Mouse (Mus musculus) heart, embryonic 16.5 days (tissue): Measurements from ENCODE around the gene Robo2. TPM values are rescaled to one million over a fixed set of nuclear protein-coding genes. Genes with fewer than 3 reads are reported as not detected.

Experiments used
- ATAC-seq: fragments of 200-750 bp; cut with Nextera tagmentation; replicated peaks from 2 replicates; pipeline ENCODE4 v1.8.0; 2017; ENCODE audit warnings: moderate number of reproducible peaks; ENCODE audit not compliant: insufficient read depth, low FRiP score; ENCODE audit errors: extremely low read depth
- H3K27ac ChIP-seq: fragments of 300-500 bp; sonication (generic); 2 replicates; pipeline ENCODE4 v1.5.1; 2014; ENCODE audit warnings: mild to moderate bottlenecking, low read length, control low read depth, moderate library complexity
- H3K27me3 ChIP-seq: fragments of 300-500 bp; sonication (generic); 2 replicates; pipeline ENCODE4 v1.6.1; 2014; ENCODE audit warnings: low read length, mixed read lengths; ENCODE audit not compliant: control insufficient read depth, insufficient read depth
- H3K36me3 ChIP-seq: fragments of 300-500 bp; sonication (generic); 2 replicates; pipeline ENCODE4 v1.6.1; 2014; ENCODE audit not compliant: control insufficient read depth, insufficient read depth
- H3K4me1 ChIP-seq: fragments of 300-500 bp; sonication (generic); 2 replicates; pipeline ENCODE4 v1.6.1; 2014; ENCODE audit warnings: low read length, mixed read lengths; ENCODE audit not compliant: control insufficient read depth, insufficient read depth
- H3K4me2 ChIP-seq: fragments of 300-500 bp; sonication (generic); 2 replicates; pipeline ENCODE4 v1.6.1; 2014; ENCODE audit warnings: low read depth, mild to moderate bottlenecking, control low read depth, low read length
- H3K4me3 ChIP-seq: fragments of 300-500 bp; sonication (generic); 2 replicates; pipeline ENCODE4 v1.5.1; 2014; ENCODE audit warnings: mild to moderate bottlenecking, control low read depth, low read length
- H3K9ac ChIP-seq: fragments of 300-500 bp; sonication (generic); 2 replicates; pipeline ENCODE4 v1.6.1; 2014; ENCODE audit warnings: low read length, control low read depth
- H3K9me3 ChIP-seq: fragments of 300-500 bp; sonication (generic); replicated peaks from 2 replicates; pipeline ENCODE4 v1.6.1; 2016; ENCODE audit warnings: low read length; ENCODE audit not compliant: control insufficient read depth
- WGBS: fragments of 180-500 bp; shearing (Covaris S2); extraction: QIAGEN DNeasy Blood & Tissue Kit; methylation state at CpG from one replicate; pipeline ENCODE4 v1.1.7; 2014; 5-methylcytosine and 5-hydroxymethylcytosine counted together
- polyA plus RNA-seq: library from polyadenylated mRNA; unstranded; fragments of >200 nt; fragmentation: Nextera tagmentation; extraction: Ambion mirVana; gene quantifications from 2 replicates; pipeline ENCODE4 v1.2.1, GENCODE M21; 2015

Gene Robo2
- polyA plus RNA-seq, 1 experiment from 2014 or later, result 4.4 TPM

DNA sequence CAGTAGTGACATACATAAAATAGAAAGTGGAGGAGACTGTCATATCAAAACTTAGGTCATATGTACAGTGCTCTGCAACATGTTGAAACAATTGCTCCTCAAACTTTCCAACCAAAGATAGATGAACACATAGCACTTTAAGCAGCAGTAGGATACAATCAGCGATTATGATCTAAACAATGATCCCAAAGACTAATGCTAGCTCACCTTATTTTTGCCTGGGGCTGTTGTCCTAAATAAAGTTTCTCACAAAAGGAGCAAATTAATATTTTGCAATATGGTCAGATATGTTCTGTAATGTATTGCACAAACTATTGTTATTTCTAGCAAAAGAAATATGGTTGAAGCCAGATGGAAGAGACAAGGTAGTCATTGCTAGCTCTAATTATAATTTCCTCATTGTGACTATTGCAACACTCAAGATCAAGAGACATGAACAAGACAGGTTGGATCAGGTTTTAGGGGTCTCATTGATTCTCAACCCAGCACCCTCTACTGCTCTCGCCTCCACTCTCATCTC is 174.2 kb downstream of the Robo2 start:
- no peak overlapping the region for H3K4me3 ChIP-seq
- no peak overlapping the region for H3K9ac ChIP-seq
- no peak overlapping the region for H3K4me2 ChIP-seq
- H3K36me3 ChIP-seq, result no peaks in the 10 kb centered on the region
- H3K4me1 ChIP-seq, result no peaks in the 10 kb centered on the region
- ATAC-seq, result no peak
- no peaks in the 10 kb centered on the region for H3K9me3 ChIP-seq
- no peaks in the 10 kb centered on the region for H3K27me3 ChIP-seq
- WGBS, result 79% methylated on average over 2 of the region's 2 CpGs
- no peak overlapping the region for H3K27ac ChIP-seq

GRCm38 (mm10) chr16:74234393-74235059 is 177.1 kb downstream of the Robo2 start:
- WGBS, result 76% methylated on average over 6 of the region's 6 CpGs
- H3K27me3 ChIP-seq, result no peaks in the 10 kb centered on the region
- H3K27ac ChIP-seq, result no peak overlapping the region
- no peak overlapping the region for H3K4me2 ChIP-seq
- H3K9me3 ChIP-seq, result no peaks in the 10 kb centered on the region
- H3K9ac ChIP-seq, result no peak overlapping the region
- no peak for ATAC-seq
- no peaks in the 10 kb centered on the region for H3K4me1 ChIP-seq
- no peaks in the 10 kb centered on the region for H3K36me3 ChIP-seq
- H3K4me3 ChIP-seq, result no peak overlapping the region

DNA sequence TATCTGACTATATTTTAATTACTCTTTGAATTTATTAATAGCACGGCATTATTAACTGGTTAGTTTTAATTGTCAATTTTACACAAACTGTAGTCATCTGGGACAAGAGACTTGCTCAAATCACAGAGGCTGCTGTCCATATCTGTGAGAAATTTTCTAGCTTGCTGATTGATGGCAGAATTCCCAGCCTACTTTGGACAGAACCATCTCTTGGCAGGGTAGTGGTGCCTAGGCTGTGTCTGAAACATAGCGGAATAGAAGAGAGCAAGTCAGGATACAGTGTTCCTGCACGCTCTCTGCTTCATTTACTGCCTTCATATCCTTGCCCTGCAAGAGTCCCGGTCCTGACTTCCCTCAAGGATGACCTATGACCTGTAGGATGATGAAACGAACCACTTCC is 178.0 kb downstream of the Robo2 start:
- Histone ChIP-seq H3K36me3 (no peaks in the 10 kb centered on the region), H3K27me3 (no peaks in the 10 kb centered on the region), H3K9me3 (no peaks in the 10 kb centered on the region), H3K9ac (no peak overlapping the region), H3K4me3 (no peak overlapping the region), H3K4me2 (no peak overlapping the region), H3K4me1 (no peaks in the 10 kb centered on the region), H3K27ac (no peak overlapping the region)
- 73% methylated on average over 5 of the region's 5 CpGs for WGBS
- ATAC-seq, result no peak

- ATAC-seq, result no peak
- Histone ChIP-seq H3K27me3 (no peaks in the 10 kb centered on the region), H3K9me3 (no peaks in the 10 kb centered on the region; the same call in 1 of the 2 replicates), H3K36me3 (no peaks in the 10 kb centered on the region), H3K4me2 (no peak overlapping the region), H3K4me3 (no peak overlapping the region), H3K27ac (no peak overlapping the region), H3K4me1 (no peaks in the 10 kb centered on the region), H3K9ac (no peak overlapping the region)
These were observed 184.3 kb downstream of the Robo2 start for GRCm38 (mm10) chr16:74227285-74227684.

DNA sequence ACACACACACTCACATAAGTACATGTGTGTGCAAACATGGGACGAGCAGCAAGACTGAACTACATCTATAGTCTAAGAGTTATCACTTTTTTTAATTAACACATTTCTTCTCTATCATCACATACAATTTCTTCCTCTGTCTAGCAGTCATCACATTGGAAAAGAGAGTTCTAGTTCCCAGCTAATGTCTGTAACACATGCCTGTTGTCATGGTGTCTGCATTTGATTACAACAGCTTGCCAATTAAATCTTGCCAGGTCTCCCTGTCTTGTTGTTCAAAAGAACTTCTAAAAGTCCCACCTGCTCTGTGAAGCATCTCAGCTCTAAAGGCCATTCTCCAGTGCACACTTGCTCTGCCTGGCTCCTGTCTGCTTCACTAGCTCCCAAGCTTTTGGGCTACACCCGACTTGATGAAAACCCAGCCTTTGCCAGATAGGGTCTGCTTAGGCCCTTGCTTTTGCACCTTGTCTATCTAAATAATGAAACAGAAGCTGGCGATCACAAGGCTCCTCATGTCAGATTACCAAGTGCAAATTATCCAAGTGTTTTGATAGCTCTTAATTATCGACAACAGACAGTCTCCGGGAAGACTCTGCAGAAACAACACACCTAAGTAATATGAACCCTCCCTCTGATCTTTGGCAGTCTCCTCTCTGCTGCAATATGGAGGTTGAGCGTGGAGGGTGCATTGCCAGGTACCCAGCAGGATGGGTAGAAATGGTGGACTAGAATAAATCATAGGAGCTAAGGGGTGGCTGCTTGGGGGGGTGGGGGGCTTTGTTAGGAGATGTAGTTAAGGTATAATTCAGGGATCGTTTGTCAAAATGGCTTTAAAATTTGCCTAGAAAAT is 186.0 kb downstream of the Robo2 start:
- no peak overlapping the region for H3K4me2 ChIP-seq
- no peaks in the 10 kb centered on the region; the same call in 1 of the 2 replicates for H3K9me3 ChIP-seq
- H3K27ac ChIP-seq, result no peak overlapping the region
- H3K9ac ChIP-seq, result no peak overlapping the region
- no peaks in the 10 kb centered on the region for H3K36me3 ChIP-seq
- no peaks in the 10 kb centered on the region for H3K4me1 ChIP-seq
- H3K27me3 ChIP-seq, result no peaks in the 10 kb centered on the region
- H3K4me3 ChIP-seq, result no peak overlapping the region
- WGBS, result 66% methylated on average over 7 of the region's 7 CpGs
- no peak for ATAC-seq

DNA sequence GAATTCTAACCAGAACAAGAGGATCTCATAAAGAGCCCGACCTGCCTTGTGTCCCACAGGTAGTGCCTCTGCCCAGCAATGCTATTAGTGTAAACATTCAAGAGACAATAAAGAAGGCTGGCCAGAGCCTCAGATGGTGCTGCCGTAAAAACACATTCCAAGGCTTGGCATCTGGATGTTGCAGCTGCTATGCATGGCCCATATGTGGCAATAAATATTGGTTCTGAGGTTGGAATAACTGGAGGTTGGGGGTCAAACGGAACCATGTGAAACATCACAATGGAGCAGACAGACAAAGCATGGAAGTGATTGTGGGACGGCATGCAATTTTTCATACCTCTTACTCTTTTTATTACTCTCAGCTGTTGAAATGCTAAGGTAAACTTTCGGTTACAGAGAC is 189.1 kb downstream of the Robo2 start:
- no peak overlapping the region for H3K4me3 ChIP-seq
- 76% methylated on average over 5 of the region's 5 CpGs for WGBS
- no peak for ATAC-seq
- no peak overlapping the region for H3K27ac ChIP-seq
- H3K9me3 ChIP-seq, result no peaks in the 10 kb centered on the region; the same call in 1 of the 2 replicates
- no peak overlapping the region for H3K4me2 ChIP-seq
- H3K9ac ChIP-seq, result no peak overlapping the region
- no peaks in the 10 kb centered on the region for H3K4me1 ChIP-seq
- no peaks in the 10 kb centered on the region for H3K27me3 ChIP-seq
- H3K36me3 ChIP-seq, result no peaks in the 10 kb centered on the region

DNA sequence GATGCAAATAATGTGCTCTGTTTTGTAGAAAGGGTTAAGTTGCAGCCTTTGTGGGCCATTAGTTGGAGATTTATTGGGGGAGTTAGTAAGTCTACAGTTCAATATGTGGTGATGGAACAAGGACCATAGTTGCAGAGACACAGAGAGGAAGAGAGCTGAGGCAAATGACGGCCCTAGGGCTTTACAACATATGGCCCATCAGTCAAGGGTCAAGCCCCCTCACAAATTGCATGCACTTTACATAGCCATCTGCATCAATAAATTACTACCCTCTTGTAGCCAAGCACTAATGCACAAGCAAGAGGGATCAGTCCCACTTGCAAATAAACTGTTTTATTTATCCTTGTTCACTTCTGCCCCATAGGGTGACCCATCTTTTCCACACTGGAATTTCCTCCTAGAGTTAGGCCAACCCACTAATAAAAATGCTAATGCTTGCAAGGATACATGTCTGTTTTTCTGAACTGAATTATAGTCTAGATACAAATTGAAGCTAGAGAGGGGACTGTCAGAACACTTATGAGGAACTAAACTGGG is 194.7 kb downstream of the Robo2 start:
- no peaks in the 10 kb centered on the region for H3K27me3 ChIP-seq
- ATAC-seq, result no peak
- H3K9ac ChIP-seq, result no peak overlapping the region
- H3K4me2 ChIP-seq, result no peak overlapping the region
- H3K36me3 ChIP-seq, result no peaks in the 10 kb centered on the region
- no peak overlapping the region for H3K4me3 ChIP-seq
- WGBS, result 70% methylated on average over 1 of the region's 1 CpGs
- H3K4me1 ChIP-seq, result peaks cover 3% of the 10 kb centered on the region; the same call in 1 of the 2 replicates
- no peaks in the 10 kb centered on the region for H3K9me3 ChIP-seq
- no peak overlapping the region for H3K27ac ChIP-seq

DNA sequence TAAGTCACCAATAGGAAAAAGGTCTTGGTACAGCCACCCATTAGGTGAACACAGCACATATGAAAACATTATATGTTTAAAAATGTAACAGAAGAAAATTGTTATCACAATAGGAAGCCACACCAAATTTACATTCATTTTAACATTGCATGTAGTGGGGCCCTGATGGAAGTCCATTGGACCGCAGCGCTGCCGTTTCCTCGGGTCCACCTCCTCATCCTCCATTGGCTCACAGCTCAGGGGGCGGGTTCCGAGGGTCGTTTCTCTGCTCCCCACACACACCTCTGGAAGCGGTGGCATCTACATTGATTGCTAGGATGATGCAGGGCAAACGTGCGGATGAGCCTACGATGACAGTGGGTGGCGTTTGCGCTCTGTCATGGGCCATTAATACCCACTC is 195.8 kb downstream of the Robo2 start:
- no peaks in the 10 kb centered on the region for H3K9me3 ChIP-seq
- H3K27ac ChIP-seq, result no peak overlapping the region
- H3K9ac ChIP-seq, result no peak overlapping the region
- no peaks in the 10 kb centered on the region for H3K27me3 ChIP-seq
- no peak for ATAC-seq
- WGBS, result 83% methylated on average over 13 of the region's 13 CpGs
- H3K4me1 ChIP-seq, result peaks cover 3% of the 10 kb centered on the region; the same call in 1 of the 2 replicates
- no peak overlapping the region for H3K4me3 ChIP-seq
- no peak overlapping the region for H3K4me2 ChIP-seq
- H3K36me3 ChIP-seq, result no peaks in the 10 kb centered on the region

- H3K27me3 ChIP-seq, result no peaks in the 10 kb centered on the region
- no peaks in the 10 kb centered on the region for H3K9me3 ChIP-seq
- WGBS, result 81% methylated on average over 5 of the region's 5 CpGs
- no peak overlapping the region for H3K4me3 ChIP-seq
- H3K4me1 ChIP-seq, result no peaks in the 10 kb centered on the region
- no peaks in the 10 kb centered on the region for H3K36me3 ChIP-seq
- ATAC-seq, result no peak
- H3K9ac ChIP-seq, result no peak overlapping the region
- no peak overlapping the region for H3K4me2 ChIP-seq
- H3K27ac ChIP-seq, result no peak overlapping the region
These were observed 210.9 kb downstream of the Robo2 start for GRCm38 (mm10) chr16:74200705-74201104.
